Mouse (Mus musculus) forebrain, embryonic 10.5 days (tissue): ENCODE measurements around the gene Scyl1. TPM values are rescaled to one million over a fixed set of nuclear protein-coding genes. Genes with fewer than 3 reads are reported as not detected.
A peak's percentile ranks its signal among the peaks of the same experiment; 100 is the strongest.

ENCODE experiments used
- DNase-seq: peaks from one replicate; pipeline ENCODE4 v3.0.0-alpha.2; 2017; ENCODE audit warnings: low spot score; ENCODE audit errors: extremely low spot score
- H3K27ac ChIP-seq: fragments of 300-500 bp; sonication (generic); 2 replicates; pipeline ENCODE4 v1.5.1; 2016; ENCODE audit warnings: mild to moderate bottlenecking
- H3K27me3 ChIP-seq: fragments of 300-500 bp; sonication (generic); 2 replicates; pipeline ENCODE4 v1.6.1; 2016; ENCODE audit warnings: mild to moderate bottlenecking; ENCODE audit not compliant: poor library complexity, severe bottlenecking
- H3K36me3 ChIP-seq: fragments of 300-500 bp; sonication (generic); replicated peaks from 2 replicates; pipeline ENCODE4 v1.6.1; 2016; ENCODE audit warnings: mild to moderate bottlenecking, moderate library complexity
- H3K4me1 ChIP-seq: fragments of 300-500 bp; sonication (generic); 2 replicates; pipeline ENCODE4 v1.6.1; 2016
- H3K4me3 ChIP-seq: fragments of 300-500 bp; sonication (generic); 2 replicates; pipeline ENCODE4 v1.5.1; 2016; ENCODE audit warnings: mild to moderate bottlenecking, moderate library complexity
- H3K9me3 ChIP-seq: fragments of 300-500 bp; sonication (generic); 2 replicates; pipeline ENCODE4 v1.6.1; 2016; ENCODE audit warnings: mild to moderate bottlenecking, moderate library complexity
- WGBS: fragments of 180-500 bp; shearing (Covaris S2); methylation state at CpG from one replicate; pipeline ENCODE4 v1.1.7; 2016; 5-methylcytosine and 5-hydroxymethylcytosine counted together
- polyA plus RNA-seq: library from polyadenylated mRNA; unstranded; fragments of >200 nt; fragmentation: Nextera tagmentation; extraction: Ambion mirVana; gene quantifications from 2 replicates; pipeline ENCODE4 v1.2.1, GENCODE M21; 2016

Gene Scyl1
- polyA plus RNA-seq, 1 experiment from 2014 or later: 64.6 TPM

- H3K27me3 ChIP-seq: peaks cover 17% of the 10 kb centered on the region
- H3K9me3 ChIP-seq: no peaks in the 10 kb centered on the region
- peaks cover 65% of the 10 kb centered on the region for H3K4me1 ChIP-seq
- DNase-seq: no peak
- H3K27ac ChIP-seq: peak within 1 kb of the TSS; percentile 76
- 14% methylated on average over 49 of the region's 49 CpGs for WGBS
- H3K36me3 ChIP-seq: peaks cover 66% of the 10 kb centered on the region
- H3K4me3 ChIP-seq: peak within 1 kb of the TSS; percentile 88
Observed at GRCm38 (mm10) chr19:5725767-5726515, 45.3 kb downstream of the Scyl1 start, which contains the start of gene Ehbp1l1. TSS of gene Ehbp1l1 (minus strand) at chr19:5726317.

DNA sequence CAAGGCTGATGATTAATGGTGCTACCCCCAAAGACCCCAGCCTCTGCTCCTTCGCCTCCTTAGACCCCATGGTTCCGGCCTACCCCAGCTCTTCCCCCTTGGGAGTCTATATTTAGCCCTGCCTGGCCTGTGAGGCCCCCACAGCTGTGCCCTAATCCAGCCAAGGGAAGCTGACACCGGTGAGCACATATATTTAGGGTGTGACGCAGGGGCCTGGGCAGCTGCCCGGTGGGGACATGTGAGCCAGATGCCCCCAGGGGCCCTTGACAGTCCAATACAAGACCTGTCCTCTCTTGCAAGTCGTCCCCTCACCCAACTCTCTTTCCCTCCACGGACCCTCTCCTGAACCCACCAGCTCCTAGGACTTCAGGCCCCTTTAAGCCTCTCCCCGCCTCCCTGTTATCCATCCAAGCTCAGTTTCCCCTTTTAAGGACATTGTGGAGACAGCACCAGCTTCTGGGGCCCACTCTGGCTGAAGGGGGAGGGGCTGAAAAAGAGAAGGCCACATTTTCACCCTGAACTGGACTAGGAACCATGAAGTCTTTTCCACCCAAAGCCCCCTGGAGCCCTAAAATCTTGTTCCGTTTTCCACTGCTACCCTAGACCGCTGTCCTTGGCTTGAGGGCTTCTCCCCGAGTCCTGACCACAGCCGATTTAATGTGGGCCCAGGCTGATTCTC, 46.1 kb downstream of the Scyl1 start:
- H3K9me3 ChIP-seq: no peaks in the 10 kb centered on the region
- peaks cover 17% of the 10 kb centered on the region for H3K27me3 ChIP-seq
- peak overlapping the region; percentile 88 for H3K4me3 ChIP-seq
- H3K36me3 ChIP-seq: peaks cover 69% of the 10 kb centered on the region
- WGBS: 82% methylated on average over 12 of the region's 12 CpGs
- peak overlapping the region; percentile 76 for H3K27ac ChIP-seq
- peaks cover 57% of the 10 kb centered on the region for H3K4me1 ChIP-seq
- no peak for DNase-seq

DNA sequence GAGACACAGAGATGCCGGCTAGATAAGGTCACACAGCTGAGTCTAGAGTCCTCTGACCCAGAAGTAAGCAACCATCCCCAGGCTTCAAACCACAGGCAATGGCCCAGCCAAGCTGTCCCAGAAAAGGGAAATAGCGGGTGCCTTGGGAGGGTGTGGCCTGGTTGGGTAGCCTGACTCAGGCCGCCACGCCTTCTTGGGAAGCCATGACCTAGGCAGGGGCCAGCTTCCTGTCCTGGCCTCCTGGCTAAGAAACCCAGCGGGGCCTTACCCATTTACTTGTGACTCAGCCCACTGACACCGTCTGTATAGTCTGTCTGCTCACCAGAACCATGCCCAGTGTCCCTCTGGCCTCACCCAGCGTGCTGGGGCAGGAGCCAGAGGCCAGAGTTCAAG, 46.7 kb downstream of the Scyl1 start:
- Histone ChIP-seq H3K36me3 (peaks cover 71% of the 10 kb centered on the region), H3K9me3 (no peaks in the 10 kb centered on the region), H3K4me1 (peaks cover 51% of the 10 kb centered on the region), H3K27me3 (peaks cover 17% of the 10 kb centered on the region), H3K4me3 (peak overlapping the region; percentile 88), H3K27ac (peak overlapping the region; percentile 76)
- DNase-seq: no peak
- WGBS: 73% methylated on average over 7 of the region's 7 CpGs

- 0 out of 2 replicates have a peak overlapping the region, but pooled peaks have one; percentile 76 for H3K27ac ChIP-seq
- H3K9me3 ChIP-seq: no peaks in the 10 kb centered on the region
- peak overlapping the region; percentile 88 for H3K4me3 ChIP-seq
- 75% methylated on average over 4 of the region's 4 CpGs for WGBS
- H3K36me3 ChIP-seq: peaks cover 76% of the 10 kb centered on the region
- DNase-seq: no peak
- H3K27me3 ChIP-seq: peaks cover 18% of the 10 kb centered on the region
- H3K4me1 ChIP-seq: peaks cover 47% of the 10 kb centered on the region
Observed at GRCm38 (mm10) chr19:5723934-5724548, 47.2 kb downstream of the Scyl1 start.

DNA sequence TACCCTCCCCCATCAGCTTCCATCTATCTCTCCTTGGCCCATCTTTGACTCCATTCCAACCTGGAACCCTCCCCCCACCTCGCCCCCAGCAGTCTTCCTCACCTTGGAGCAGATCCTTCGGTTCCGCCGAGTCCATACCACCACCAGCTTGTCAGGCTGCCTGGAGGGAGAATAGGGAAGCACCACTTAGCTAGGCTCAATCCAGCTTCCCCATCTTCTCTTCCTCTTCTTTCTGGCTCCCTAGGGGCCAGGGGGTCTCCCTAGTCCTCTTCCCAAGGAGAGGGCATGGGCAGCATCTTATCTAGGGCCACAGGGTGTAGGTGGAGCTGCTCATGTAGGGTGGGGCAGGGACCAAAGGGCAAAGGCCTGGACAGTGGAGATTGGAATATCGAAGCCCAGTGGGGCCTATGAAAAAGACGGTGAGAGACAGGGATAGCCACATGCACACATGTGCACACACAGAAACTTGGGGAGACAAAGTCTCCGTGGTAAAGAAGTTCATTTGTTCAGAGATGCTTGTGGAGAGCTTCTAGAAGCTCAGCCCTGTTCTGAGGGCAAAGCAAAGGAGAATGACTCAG, 48.3 kb downstream of the Scyl1 start:
- Histone ChIP-seq H3K36me3 (peaks cover 85% of the 10 kb centered on the region), H3K4me1 (peaks cover 36% of the 10 kb centered on the region), H3K4me3 (peak overlapping the region; percentile 18; the same call in 1 of the 2 replicates), H3K9me3 (no peaks in the 10 kb centered on the region), H3K27ac (0 out of 2 replicates have a peak overlapping the region, but pooled peaks have one; percentile 26), H3K27me3 (peaks cover 22% of the 10 kb centered on the region)
- DNase-seq: no peak
- WGBS: 91% methylated on average over 7 of the region's 7 CpGs

- peaks cover 21% of the 10 kb centered on the region for H3K27me3 ChIP-seq
- no peak overlapping the region for H3K4me3 ChIP-seq
- no peak overlapping the region for H3K27ac ChIP-seq
- 91% methylated on average over 6 of the region's 6 CpGs for WGBS
- no peak for DNase-seq
- H3K36me3 ChIP-seq: peaks cover 86% of the 10 kb centered on the region
- H3K9me3 ChIP-seq: no peaks in the 10 kb centered on the region
- H3K4me1 ChIP-seq: peaks cover 33% of the 10 kb centered on the region
Observed at GRCm38 (mm10) chr19:5721233-5721632, 50.0 kb downstream of the Scyl1 start.

GRCm38 (mm10) chr19:5716955-5717354, 54.3 kb downstream of the Scyl1 start:
- Histone ChIP-seq H3K4me3 (no peak overlapping the region), H3K9me3 (no peaks in the 10 kb centered on the region), H3K27ac (no peak overlapping the region), H3K36me3 (peaks cover 68% of the 10 kb centered on the region), H3K4me1 (peaks cover 37% of the 10 kb centered on the region), H3K27me3 (peaks cover 24% of the 10 kb centered on the region; the same call in 1 of the 2 replicates)
- WGBS: 65% methylated on average over 10 of the region's 10 CpGs
- no peak for DNase-seq

DNA sequence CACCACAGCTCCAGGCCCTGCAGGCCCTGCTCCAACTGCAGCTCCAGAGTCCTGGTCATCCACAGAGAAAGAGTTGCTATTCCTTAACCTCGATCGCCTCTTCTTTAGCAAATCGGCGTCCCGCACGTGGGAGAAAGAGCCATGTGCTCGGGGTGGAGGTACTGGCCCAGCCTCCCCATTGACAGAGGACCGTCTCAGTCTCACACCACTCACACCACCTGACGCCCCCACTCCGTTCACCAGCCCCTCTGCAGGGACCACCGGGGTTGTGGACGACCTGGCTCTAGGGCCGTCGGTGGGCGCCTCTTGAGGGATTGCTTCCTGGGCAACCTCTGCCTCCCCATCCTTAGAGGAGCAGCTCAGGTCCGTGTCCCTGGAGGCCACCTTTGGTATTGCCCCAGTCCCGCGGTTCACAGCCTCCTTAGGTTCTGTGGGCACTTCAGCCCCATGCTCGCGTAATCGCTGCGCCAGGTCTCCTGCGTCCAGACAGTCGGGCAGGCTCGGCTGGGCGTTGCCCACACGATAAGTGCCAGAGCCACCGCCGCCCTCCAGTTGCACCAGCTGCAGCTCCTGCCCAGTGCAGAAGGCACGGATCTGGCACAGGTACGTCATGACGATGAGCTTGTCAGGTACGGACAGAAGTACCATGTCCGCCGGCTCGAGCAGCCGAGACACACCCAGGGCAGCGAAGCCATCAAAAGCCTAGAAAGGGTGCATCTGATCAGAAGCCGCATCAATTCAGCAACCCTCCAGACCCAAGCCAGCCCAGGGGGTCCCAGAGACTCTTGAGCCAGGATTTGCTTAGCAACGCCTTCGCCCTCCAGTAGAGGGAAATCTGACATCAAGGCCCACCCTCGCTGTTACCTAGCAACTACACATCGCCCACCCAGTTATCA, 55.2 kb downstream of the Scyl1 start:
- WGBS: 13% methylated on average over 43 of the region's 43 CpGs
- peaks cover 38% of the 10 kb centered on the region for H3K4me1 ChIP-seq
- peak; percentile 65 for DNase-seq
- H3K27ac ChIP-seq: peak overlapping the region; percentile 16; the same call in 1 of the 2 replicates
- peak overlapping the region; percentile 39 for H3K4me3 ChIP-seq
- no peaks in the 10 kb centered on the region for H3K9me3 ChIP-seq
- H3K36me3 ChIP-seq: peaks cover 65% of the 10 kb centered on the region
- H3K27me3 ChIP-seq: peaks cover 24% of the 10 kb centered on the region; the same call in 1 of the 2 replicates

GRCm38 (mm10) chr19:5713730-5714129, 57.5 kb downstream of the Scyl1 start:
- Histone ChIP-seq H3K4me1 (peaks cover 42% of the 10 kb centered on the region), H3K4me3 (no peak overlapping the region), H3K27ac (no peak overlapping the region), H3K36me3 (peaks cover 64% of the 10 kb centered on the region), H3K9me3 (no peaks in the 10 kb centered on the region), H3K27me3 (peaks cover 20% of the 10 kb centered on the region; the same call in 1 of the 2 replicates)
- no peak for DNase-seq
- 15% methylated on average over 2 of the region's 2 CpGs for WGBS

GRCm38 (mm10) chr19:5713255-5713654, 58.0 kb downstream of the Scyl1 start:
- H3K4me1 ChIP-seq: peaks cover 42% of the 10 kb centered on the region

GRCm38 (mm10) chr19:5711907-5712460, 59.2 kb downstream of the Scyl1 start:
- H3K27me3 ChIP-seq: peaks cover 14% of the 10 kb centered on the region; the same call in 1 of the 2 replicates
- peaks cover 67% of the 10 kb centered on the region for H3K36me3 ChIP-seq
- WGBS: 90% methylated on average over 14 of the region's 14 CpGs
- H3K27ac ChIP-seq: no peak overlapping the region
- no peaks in the 10 kb centered on the region for H3K9me3 ChIP-seq
- DNase-seq: no peak
- H3K4me1 ChIP-seq: peaks cover 35% of the 10 kb centered on the region
- H3K4me3 ChIP-seq: no peak overlapping the region

More at GRCm38 (mm10) chr19:5713255-5713654, 58.0 kb downstream of the Scyl1 start:
- H3K9me3 ChIP-seq: no peaks in the 10 kb centered on the region
- WGBS: 73% methylated on average over 5 of the region's 5 CpGs
- H3K36me3 ChIP-seq: peaks cover 64% of the 10 kb centered on the region
- peaks cover 20% of the 10 kb centered on the region; the same call in 1 of the 2 replicates for H3K27me3 ChIP-seq
- no peak overlapping the region for H3K4me3 ChIP-seq
- H3K27ac ChIP-seq: no peak overlapping the region
- no peak for DNase-seq
